Mouse (Mus musculus): ENCODE measurements at regions not wholly inside any gene's neighbourhood (a gene's known extent, or its start where the extent isn't known, plus 50 kb on each side); places are given as distances from the start of the nearest gene placed in this dataset.
A peak's percentile ranks its signal among the peaks of the same experiment; 100 is the strongest.

- Histone ChIP-seq H3K4me1 (ENCODE audit: control insufficient read depth, insufficient read depth, low read length) (no peaks in the 10 kb centered on the region), H3K4me3 (ENCODE audit: low read depth, low read length) (no peak overlapping the region), H3K36me3 (replicated peaks; ENCODE audit: control insufficient read depth, insufficient read depth, low read depth, low read length) (no peaks in the 10 kb centered on the region), H3K9ac (replicated peaks; ENCODE audit: low read length) (no peak overlapping the region), H3K9me3 (replicated peaks; ENCODE audit: control insufficient read depth, low read length) (no peaks in the 10 kb centered on the region), H3K27me3 (ENCODE audit: control insufficient read depth, insufficient read depth, low read length) (no peaks in the 10 kb centered on the region), H3K27ac (replicated peaks; ENCODE audit: low read depth, low read length) (no peak overlapping the region), H3K4me2 (ENCODE audit: low read depth, low read length) (no peak overlapping the region)
- WGBS: 34% methylated on average over 9 of the region's 9 CpGs
- DNase-seq (ENCODE audit: low spot score) (peak; percentile 34), ATAC-seq (replicated peaks; ENCODE audit: insufficient number of reproducible peaks, low FRiP score, low TSS enrichment, low read depth) (peak; percentile 87)
Measured at GRCm38 (mm10) chr8:81097076-81097819, 82.5 kb upstream of the Usp38 start.

GRCm38 (mm10) chr8:81095237-81095636 is 80.5 kb upstream of the Usp38 start:
- no peak overlapping the region for H3K4me2 ChIP-seq (ENCODE audit: low read depth, low read length)
- H3K9ac ChIP-seq (replicated peaks; ENCODE audit: low read length): no peak overlapping the region
- WGBS: 68% methylated on average over 2 of the region's 2 CpGs
- ATAC-seq (replicated peaks; ENCODE audit: insufficient number of reproducible peaks, low FRiP score, low TSS enrichment, low read depth) (no peak), DNase-seq (ENCODE audit: low spot score) (no peak)
- H3K9me3 ChIP-seq (replicated peaks; ENCODE audit: control insufficient read depth, low read length): no peaks in the 10 kb centered on the region
- no peaks in the 10 kb centered on the region for H3K27me3 ChIP-seq (ENCODE audit: control insufficient read depth, insufficient read depth, low read length)
- H3K27ac ChIP-seq (replicated peaks; ENCODE audit: low read depth, low read length): no peak overlapping the region
- no peaks in the 10 kb centered on the region for H3K36me3 ChIP-seq (replicated peaks; ENCODE audit: control insufficient read depth, insufficient read depth, low read depth, low read length)
- H3K4me3 ChIP-seq (ENCODE audit: low read depth, low read length): no peak overlapping the region
- no peaks in the 10 kb centered on the region for H3K4me1 ChIP-seq (ENCODE audit: control insufficient read depth, insufficient read depth, low read length)

- DNase-seq (ENCODE audit: low spot score) (no peak), ATAC-seq (replicated peaks; ENCODE audit: insufficient number of reproducible peaks, low FRiP score, low TSS enrichment, low read depth) (0 out of 2 replicates have a peak, but pooled peaks have one; percentile 29)
- Histone ChIP-seq H3K27me3 (ENCODE audit: control insufficient read depth, insufficient read depth, low read length) (no peaks in the 10 kb centered on the region), H3K9me3 (replicated peaks; ENCODE audit: control insufficient read depth, low read length) (no peaks in the 10 kb centered on the region), H3K27ac (replicated peaks; ENCODE audit: low read depth, low read length) (no peak overlapping the region), H3K36me3 (replicated peaks; ENCODE audit: control insufficient read depth, insufficient read depth, low read depth, low read length) (no peaks in the 10 kb centered on the region), H3K4me1 (ENCODE audit: control insufficient read depth, insufficient read depth, low read length) (no peaks in the 10 kb centered on the region), H3K4me3 (ENCODE audit: low read depth, low read length) (no peak overlapping the region), H3K4me2 (ENCODE audit: low read depth, low read length) (no peak overlapping the region), H3K9ac (replicated peaks; ENCODE audit: low read length) (no peak overlapping the region)
- WGBS: 71% methylated on average over 12 of the region's 12 CpGs
Measured at GRCm38 (mm10) chr8:81080865-81081637, 66.3 kb upstream of the Usp38 start.

- DNase-seq (ENCODE audit: low spot score) (no peak), ATAC-seq (replicated peaks; ENCODE audit: insufficient number of reproducible peaks, low FRiP score, low TSS enrichment, low read depth) (no peak)
- H3K4me3 ChIP-seq (ENCODE audit: low read depth, low read length): no peak overlapping the region
- no peak overlapping the region for H3K9ac ChIP-seq (replicated peaks; ENCODE audit: low read length)
- H3K27me3 ChIP-seq (ENCODE audit: control insufficient read depth, insufficient read depth, low read length): no peaks in the 10 kb centered on the region
- no peak overlapping the region for H3K4me2 ChIP-seq (ENCODE audit: low read depth, low read length)
- H3K27ac ChIP-seq (replicated peaks; ENCODE audit: low read depth, low read length): no peak overlapping the region
- H3K9me3 ChIP-seq (replicated peaks; ENCODE audit: control insufficient read depth, low read length): no peaks in the 10 kb centered on the region
- H3K36me3 ChIP-seq (replicated peaks; ENCODE audit: control insufficient read depth, insufficient read depth, low read depth, low read length): no peaks in the 10 kb centered on the region
- 80% methylated on average over 8 of the region's 8 CpGs for WGBS
- H3K4me1 ChIP-seq (ENCODE audit: control insufficient read depth, insufficient read depth, low read length): no peaks in the 10 kb centered on the region
Measured at GRCm38 (mm10) chr8:81079887-81080300, 65.2 kb upstream of the Usp38 start.

GRCm38 (mm10) chr8:81069080-81069840 is 54.5 kb upstream of the Usp38 start:
- 78% methylated on average over 5 of the region's 5 CpGs for WGBS

GRCm38 (mm10) chr8:81068519-81068918 is 53.8 kb upstream of the Usp38 start:
- ATAC-seq (replicated peaks; ENCODE audit: insufficient number of reproducible peaks, low FRiP score, low TSS enrichment, low read depth) (0 out of 2 replicates have a peak, but pooled peaks have one; percentile 44), DNase-seq (ENCODE audit: low spot score) (peak; percentile 50)
- Histone ChIP-seq H3K27ac (replicated peaks; ENCODE audit: low read depth, low read length) (no peak overlapping the region), H3K4me1 (ENCODE audit: control insufficient read depth, insufficient read depth, low read length) (no peaks in the 10 kb centered on the region), H3K9me3 (replicated peaks; ENCODE audit: control insufficient read depth, low read length) (no peaks in the 10 kb centered on the region), H3K4me3 (ENCODE audit: low read depth, low read length) (no peak overlapping the region), H3K27me3 (ENCODE audit: control insufficient read depth, insufficient read depth, low read length) (no peaks in the 10 kb centered on the region), H3K9ac (replicated peaks; ENCODE audit: low read length) (no peak overlapping the region), H3K4me2 (ENCODE audit: low read depth, low read length) (no peak overlapping the region), H3K36me3 (replicated peaks; ENCODE audit: control insufficient read depth, insufficient read depth, low read depth, low read length) (no peaks in the 10 kb centered on the region)
- 70% methylated on average over 3 of the region's 3 CpGs for WGBS

More at GRCm38 (mm10) chr8:81069080-81069840, 54.5 kb upstream of the Usp38 start:
- Histone ChIP-seq H3K27me3 (ENCODE audit: control insufficient read depth, insufficient read depth, low read length) (no peaks in the 10 kb centered on the region), H3K36me3 (replicated peaks; ENCODE audit: control insufficient read depth, insufficient read depth, low read depth, low read length) (no peaks in the 10 kb centered on the region), H3K4me3 (ENCODE audit: low read depth, low read length) (no peak overlapping the region), H3K9me3 (replicated peaks; ENCODE audit: control insufficient read depth, low read length) (no peaks in the 10 kb centered on the region), H3K4me1 (ENCODE audit: control insufficient read depth, insufficient read depth, low read length) (no peaks in the 10 kb centered on the region), H3K9ac (replicated peaks; ENCODE audit: low read length) (no peak overlapping the region), H3K27ac (replicated peaks; ENCODE audit: low read depth, low read length) (no peak overlapping the region), H3K4me2 (ENCODE audit: low read depth, low read length) (no peak overlapping the region)
- no peak for ATAC-seq (replicated peaks; ENCODE audit: insufficient number of reproducible peaks, low FRiP score, low TSS enrichment, low read depth)
- DNase-seq (ENCODE audit: low spot score): no peak

GRCm38 (mm10) chr8:81066765-81067164 is 52.0 kb upstream of the Usp38 start:
- WGBS: 74% methylated on average over 2 of the region's 2 CpGs
- Histone ChIP-seq H3K4me1 (ENCODE audit: control insufficient read depth, insufficient read depth, low read length) (no peaks in the 10 kb centered on the region), H3K36me3 (replicated peaks; ENCODE audit: control insufficient read depth, insufficient read depth, low read depth, low read length) (no peaks in the 10 kb centered on the region), H3K4me3 (ENCODE audit: low read depth, low read length) (no peak overlapping the region), H3K9me3 (replicated peaks; ENCODE audit: control insufficient read depth, low read length) (no peaks in the 10 kb centered on the region), H3K27me3 (ENCODE audit: control insufficient read depth, insufficient read depth, low read length) (no peaks in the 10 kb centered on the region), H3K4me2 (ENCODE audit: low read depth, low read length) (no peak overlapping the region), H3K9ac (replicated peaks; ENCODE audit: low read length) (no peak overlapping the region), H3K27ac (replicated peaks; ENCODE audit: low read depth, low read length) (no peak overlapping the region)
- ATAC-seq (replicated peaks; ENCODE audit: insufficient number of reproducible peaks, low FRiP score, low TSS enrichment, low read depth): no peak
- no peak for DNase-seq (ENCODE audit: low spot score)
